Mouse (Mus musculus) monocyte, adult 2 months (primary cell): ENCODE results near the gene Defa21.
"Not testable (repeated sequence)": the region's sequence is repeated elsewhere in the genome, so short reads cannot be mapped to it uniquely, and the experiment has no call there.

ENCODE experiments used
- DNase-seq, 2 experiments: peaks; one replicate each; pipeline ENCODE4 v3.0.0; 2022; ENCODE audit warnings: low spot score in 2 of 2, low read depth in 1 of 2

The Defa21 gene

GRCm38 (mm10) chr8:21025245-21025644 is at the start of gene Defa21:
Gene Defa21, plus strand, starts transcription at chr8:21025545.
- DNase-seq, result not testable (repeated sequence)

GRCm38 (mm10) chr8:20979846-20980245 is 45.5 kb upstream of the Defa21 start:
- no peak for DNase-seq

GRCm38 (mm10) chr8:20994042-20994441 is 31.3 kb upstream of the Defa21 start:
- not testable (repeated sequence) for DNase-seq

- no peak for DNase-seq
Observed at GRCm38 (mm10) chr8:20996776-20997175, 28.6 kb upstream of the Defa21 start.

GRCm38 (mm10) chr8:20997291-20997690 is 28.1 kb upstream of the Defa21 start:
- DNase-seq, result no peak

GRCm38 (mm10) chr8:21001171-21001570 is 24.2 kb upstream of the Defa21 start:
- DNase-seq, result no peak

- no peak for DNase-seq
Observed at GRCm38 (mm10) chr8:21006801-21007200, 18.5 kb upstream of the Defa21 start.

GRCm38 (mm10) chr8:21008578-21008977 is 16.8 kb upstream of the Defa21 start:
- not testable (repeated sequence) for DNase-seq

- not testable (repeated sequence) for DNase-seq
Observed at GRCm38 (mm10) chr8:21010548-21010947, 14.8 kb upstream of the Defa21 start.

GRCm38 (mm10) chr8:21054747-21055146 is 29.4 kb downstream of the Defa21 start, which contains the start of gene Defa23:
Gene Defa23, plus strand, starts transcription at chr8:21055047.
- not testable (repeated sequence) for DNase-seq

- not testable (repeated sequence) for DNase-seq
Observed at GRCm38 (mm10) chr8:21064738-21065137, 39.4 kb downstream of the Defa21 start, which contains the start of gene Defa35. Gene Defa35, plus strand, starts transcription at chr8:21065038.
